ENCODE assay signal across 27 mouse cellular contexts in the genomic region with DNA sequence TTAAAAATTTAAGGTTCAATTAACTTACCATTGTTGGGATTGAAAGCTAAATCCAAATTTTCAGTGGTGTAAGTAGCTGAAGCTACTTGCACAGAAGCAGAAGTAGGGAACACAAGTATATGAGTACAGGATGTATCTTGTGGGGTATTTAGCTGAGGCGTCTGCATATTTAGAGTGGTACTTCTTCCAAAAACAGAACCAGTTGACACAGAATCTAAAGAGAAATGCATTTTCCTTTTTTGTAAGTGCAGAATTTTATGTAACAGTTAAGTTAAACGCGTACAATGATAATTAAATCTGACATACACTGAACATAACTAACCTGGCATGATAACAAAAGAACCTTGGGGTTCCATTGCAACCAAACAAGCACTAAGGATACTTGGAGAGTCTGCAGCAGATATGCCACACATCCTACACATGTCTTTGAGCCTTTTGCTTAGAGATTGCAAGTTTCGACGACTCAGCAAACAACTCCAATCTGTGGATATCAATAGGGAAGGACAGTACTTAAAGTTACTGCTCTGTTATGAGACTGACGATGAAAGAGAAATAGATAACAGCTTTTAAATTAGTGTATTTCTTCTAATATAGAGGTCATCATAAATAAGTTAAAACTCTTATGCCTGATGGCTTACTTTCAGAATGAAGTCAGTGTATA. TPM values are rescaled to one million over a fixed set of nuclear protein-coding genes. Genes with fewer than 3 reads are reported as not detected.
DNase-seq lines count a peak whose midpoint lies in the region; ATAC-seq and TF ChIP-seq lines count a peak whose summit lies in the region.
"Had no signal": no experiment of that assay in that cellular context is flagged by ENCODE, and none has a peak within 500 bp of the region (broad histone marks: within the 10 kb centered on the region; RNA-seq: fewer than 3 reads in every experiment).

No protein-coding gene starts in this region.

- no peak for DNase-seq in frontal cortex, postnatal 14 days (ENCODE audit: low spot score in 2 of 2)
- DNase-seq in left cerebral cortex, adult 2 months (ENCODE audit: extremely low spot score in 1 of 2, low spot score in 2 of 2), result no peak
- DNase-seq in left cerebral cortex, adult 18-20 months (ENCODE audit: low spot score in 2 of 2), result no peak
- DNase-seq in MEL (ENCODE audit: low read depth, low spot score), result no peak
- peak; percentile 68 for DNase-seq in telencephalon, adult 2 months (ENCODE audit: low read depth, low spot score)
- DNase-seq in adrenal gland, postnatal 4 days (ENCODE audit: low spot score in 2 of 2), result no peak
- DNase-seq in gastrocnemius, postnatal 14 days, result no peak
- DNase-seq: adrenal gland, adult 2 months; adrenal gland, postnatal 10 days; adrenal gland, postnatal 25 days; cerebellum, adult 11 months; cerebellum, adult 18-20 months; cerebellum, adult 8-10 months; cerebellum, adult 9-11 months; cerebellum, postnatal 14 days; cerebellum, postnatal 36 days; embryo, embryonic 11 days had no signal

- H3K9me3 ChIP-seq in MEL (replicated peaks; ENCODE audit: insufficient read depth, low read length), result no peaks in the 10 kb centered on the region
- H3K9me3 ChIP-seq: embryonic facial prominence, embryonic 13.5 days; embryonic facial prominence, embryonic 15.5 days; forebrain, embryonic 10.5 days; forebrain, embryonic 12.5 days had no signal

- TF ChIP-seq EP300 in MEL (IDR thresholded peaks at IDR 0.05; ENCODE audit: low read depth in 1 of 2, low read length in 2 of 2), result no peak

- H3K4me1 ChIP-seq in MEL (ENCODE audit: control insufficient read depth in 1 of 2, insufficient read depth in 2 of 2, low read length in 2 of 2), result no peaks in the 10 kb centered on the region
- H3K4me1 ChIP-seq: embryonic facial prominence, embryonic 13.5 days; embryonic facial prominence, embryonic 15.5 days; forebrain, embryonic 10.5 days; forebrain, embryonic 12.5 days had no signal

- H3K27me3 ChIP-seq in MEL (ENCODE audit: control insufficient read depth in 1 of 2, insufficient read depth in 2 of 2, low read length in 2 of 2), result no peaks in the 10 kb centered on the region
- H3K27me3 ChIP-seq: embryonic facial prominence, embryonic 13.5 days; embryonic facial prominence, embryonic 15.5 days; forebrain, embryonic 12.5 days; Patski had no signal

- peaks cover 2 to 78% of the 10 kb centered on the region in 2 experiments for H3K36me3 ChIP-seq in MEL (ENCODE audit: control insufficient read depth in 1 of 2, insufficient read depth in 2 of 2, low read length in 2 of 2)

- intact Hi-C loops in left cerebral cortex, adult 2 months (cut with DNase I), result no loop called here
- intact Hi-C loops in gastrocnemius, postnatal 14 days (cut with DNase I; ENCODE audit: low total_unique reads), result no loop called here

- H3K4me3 ChIP-seq in left cerebral cortex, adult 2 months, result no peak overlapping the region
- H3K4me3 ChIP-seq in MEL (ENCODE audit: control insufficient read depth in 1 of 2, insufficient read depth in 1 of 2, low read depth in 2 of 2, low read length in 2 of 2), result no peak overlapping the region
- H3K4me3 ChIP-seq: embryonic facial prominence, embryonic 13.5 days; embryonic facial prominence, embryonic 15.5 days; erythroblast, embryonic 14.5 days; forebrain, embryonic 10.5 days; forebrain, embryonic 12.5 days had no signal

- no peaks in the 10 kb centered on the region for H3K79me2 ChIP-seq in MEL (ENCODE audit: control insufficient read depth, insufficient read depth, low read length, poor library complexity)

- no peak for TF ChIP-seq POLR2A in MEL (IDR thresholded peaks at IDR 0.05; ENCODE audit: control insufficient read depth in 1 of 2, insufficient read depth in 1 of 2, low read depth in 1 of 2, low read length in 2 of 2, poor library complexity in 1 of 2)

- H3K9ac ChIP-seq in MEL (ENCODE audit: control insufficient read depth, low read depth, low read length, poor library complexity, severe bottlenecking), result no peak overlapping the region
- H3K9ac ChIP-seq: embryonic facial prominence, embryonic 13.5 days; embryonic facial prominence, embryonic 15.5 days; forebrain, embryonic 12.5 days had no signal

- peak; percentile 95 for ATAC-seq in frontal cortex, adult (ENCODE audit: low TSS enrichment)
- ATAC-seq: activated CD4-positive, CD25-positive, alpha-beta regulatory T cell, adult 4 months; forebrain, embryonic 14.5 days; forebrain, embryonic 16.5 days; Patski had no signal

- TF ChIP-seq CTCF in left cerebral cortex, adult 2 months (IDR thresholded peaks at IDR 0.05), result no peak
- no peak for TF ChIP-seq CTCF in MEL (IDR thresholded peaks at IDR 0.05 in 2 of 3, conservative IDR thresholded peaks at IDR 0.05 in 1 of 3; ENCODE audit: control insufficient read depth in 1 of 3, insufficient read depth in 1 of 3, low read depth in 2 of 3, low read length in 3 of 3, poor library complexity in 1 of 3, severe bottlenecking in 1 of 3)

- H3K27ac ChIP-seq in left cerebral cortex, adult 2 months, result peak overlapping the region; percentile 22; the same call in 1 of the 2 replicates
- no peak overlapping the region for H3K27ac ChIP-seq in MEL (ENCODE audit: control insufficient read depth, low read depth, low read length)
- H3K27ac ChIP-seq: embryonic facial prominence, embryonic 13.5 days; embryonic facial prominence, embryonic 15.5 days; forebrain, embryonic 10.5 days; forebrain, embryonic 12.5 days had no signal

- no peak for TF ChIP-seq RAD21 in MEL (IDR thresholded peaks at IDR 0.05; ENCODE audit: low read depth, low read length)

TF ChIP-seq in MEL, 35 proteins besides CTCF, POLR2A, EP300 and RAD21:
- no peak for TF ChIP-seq ZMIZ1 (IDR thresholded peaks at IDR 0.05; ENCODE audit: low read depth, low read length)
- peak; percentile 83 for TF ChIP-seq MAFK (IDR thresholded peaks at IDR 0.05; ENCODE audit: borderline replicate concordance, low read depth, low read length)

RNA-seq across cellular contexts. Expression of a gene that starts 21.2 kb away (rescaled TPM):
- 10 to 100 TPM; 25.3 to 27.6 TPM for total RNA-seq in left cerebral cortex, adult 2 months (2021)
- total RNA-seq in left cerebral cortex, adult 18-20 months (2021), result 10 to 100 TPM; 20.2 to 20.5 TPM
- total RNA-seq in MEL (2012; rRNA removed), result 66.6 and 75.3 TPM in 2 replicates
- 100 to 1,000 TPM in 1 of 2 experiments, 10 to 100 TPM in 1; 43.0 to 120 TPM for polyA plus RNA-seq in MEL (2012; ENCODE audit: insufficient read depth in 1 of 2, insufficient read length in 2 of 2, low read depth in 1 of 2, low replicate concordance in 2 of 2, missing spikeins in 1 of 2)
- total RNA-seq in adrenal gland, postnatal 4 days (2021), result 10 to 100 TPM; 24.8 to 26.4 TPM
- 1 to 10 TPM; 4.5 to 5.2 TPM for total RNA-seq in gastrocnemius, postnatal 14 days (2021)
